Mouse (Mus musculus): ENCODE measurements around the gene Col25a1. TPM values are rescaled to one million over a fixed set of nuclear protein-coding genes. Genes with fewer than 3 reads are reported as not detected.

Col25a1 gene
- polyA plus RNA-seq, 1 experiment = not detected

DNA sequence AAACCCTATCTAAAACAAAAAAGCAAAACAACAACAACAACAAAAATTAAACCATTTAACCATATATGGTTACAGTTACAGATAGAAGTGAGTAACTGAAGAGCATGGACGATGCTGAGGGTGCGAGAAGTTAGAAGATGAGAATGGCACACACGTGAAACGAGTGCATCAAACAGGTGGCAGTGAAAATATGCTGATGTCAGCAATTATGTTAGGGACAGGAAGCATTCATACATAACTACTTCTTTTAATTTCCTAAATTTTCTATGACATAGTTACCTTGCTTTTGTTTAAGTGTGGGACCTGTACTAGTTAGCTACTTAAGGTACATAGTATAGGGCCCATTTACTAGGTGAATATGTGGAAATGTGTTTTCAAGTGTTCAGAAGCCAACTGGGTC lies 237.1 kb downstream of the Col25a1 start:
- Histone ChIP-seq H3K27ac (ENCODE audit: insufficient read depth, low read depth, low read length) (no peak overlapping the region), H3K4me1 (ENCODE audit: control insufficient read depth, insufficient read depth, low read length) (no peaks in the 10 kb centered on the region), H3K4me3 (ENCODE audit: insufficient read depth, low read depth, low read length) (no peak overlapping the region)
- 97% methylated on average over 4 of the region's 4 CpGs for WGBS
- TF ChIP-seq CTCF (IDR thresholded peaks at IDR 0.05; ENCODE audit: insufficient read depth, low read depth, low read length) (no peak), POLR2A (IDR thresholded peaks at IDR 0.05; ENCODE audit: insufficient read depth, low read depth, low read length) (no peak)

DNA sequence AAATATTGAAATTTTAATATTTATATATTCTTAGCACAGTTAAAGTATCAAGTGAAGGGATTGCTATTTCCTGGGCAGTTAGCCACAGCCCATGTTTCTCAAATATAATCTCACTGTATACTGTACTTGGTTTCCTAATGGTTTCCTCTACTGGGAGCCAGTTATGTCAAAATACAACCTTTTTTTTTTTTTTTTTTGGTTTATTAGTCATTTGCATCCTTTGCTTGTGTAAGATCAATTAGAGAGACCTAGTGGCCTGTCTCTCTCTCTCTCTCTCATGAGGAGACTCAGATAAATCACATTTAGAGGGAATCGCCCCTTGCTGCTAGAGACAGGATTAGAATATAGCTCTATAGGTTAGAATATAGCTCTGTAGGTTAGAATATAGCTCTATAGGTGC lies 237.8 kb downstream of the Col25a1 start:
- H3K4me3 ChIP-seq (ENCODE audit: insufficient read depth, low read depth, low read length) = no peak overlapping the region
- WGBS = 96% methylated on average over 1 of the region's 1 CpGs
- no peak overlapping the region for H3K27ac ChIP-seq (ENCODE audit: insufficient read depth, low read depth, low read length)
- TF ChIP-seq CTCF (IDR thresholded peaks at IDR 0.05; ENCODE audit: insufficient read depth, low read depth, low read length) (no peak), POLR2A (IDR thresholded peaks at IDR 0.05; ENCODE audit: insufficient read depth, low read depth, low read length) (no peak)
- H3K4me1 ChIP-seq (ENCODE audit: control insufficient read depth, insufficient read depth, low read length) = no peaks in the 10 kb centered on the region

DNA sequence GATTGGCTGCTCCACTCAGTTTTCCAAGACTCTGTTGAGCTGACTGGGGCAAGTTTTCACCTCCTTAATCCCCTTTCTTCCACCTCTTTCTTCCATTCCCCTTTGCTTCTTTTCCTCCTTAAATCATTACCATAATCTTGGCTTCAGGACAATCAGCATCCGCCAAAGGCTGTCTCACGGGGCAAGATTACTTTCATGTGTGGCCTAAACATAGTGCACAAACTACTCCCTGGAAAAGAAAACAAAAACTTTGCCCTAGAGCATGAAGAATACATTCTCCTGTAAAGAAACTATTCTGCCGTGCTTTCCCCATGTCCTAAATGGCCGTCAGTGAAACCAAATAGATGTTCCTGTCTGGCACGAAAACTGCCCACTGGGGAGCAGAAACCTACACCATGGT lies 238.9 kb downstream of the Col25a1 start:
- Histone ChIP-seq H3K27ac (ENCODE audit: insufficient read depth, low read depth, low read length) (no peak overlapping the region), H3K4me1 (ENCODE audit: control insufficient read depth, insufficient read depth, low read length) (no peaks in the 10 kb centered on the region), H3K4me3 (ENCODE audit: insufficient read depth, low read depth, low read length) (no peak overlapping the region)
- TF ChIP-seq CTCF (IDR thresholded peaks at IDR 0.05; ENCODE audit: insufficient read depth, low read depth, low read length) = no peak
- TF ChIP-seq POLR2A (IDR thresholded peaks at IDR 0.05; ENCODE audit: insufficient read depth, low read depth, low read length) = no peak
- 57% methylated on average over 5 of the region's 5 CpGs for WGBS

DNA sequence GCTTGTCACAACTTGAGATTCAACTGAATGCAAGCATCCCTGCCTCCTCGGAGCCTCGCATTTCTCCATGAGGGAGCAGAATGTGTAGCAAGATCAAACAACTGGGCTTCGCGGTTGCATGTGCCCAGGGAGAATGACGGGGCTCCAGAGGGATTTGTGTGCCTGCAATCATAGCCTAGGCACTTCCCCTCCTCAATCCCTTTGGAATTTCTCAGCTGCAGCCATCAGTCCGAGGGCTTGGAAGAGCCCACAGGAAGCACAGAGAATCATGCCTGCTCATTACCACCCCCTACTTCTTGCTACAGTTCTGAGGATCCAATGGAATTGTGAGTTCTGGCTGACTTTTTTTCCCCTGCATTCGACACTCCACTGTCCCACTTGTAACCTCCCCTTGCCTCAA lies 241.8 kb downstream of the Col25a1 start:
- TF ChIP-seq CTCF (IDR thresholded peaks at IDR 0.05; ENCODE audit: insufficient read depth, low read depth, low read length) (no peak), POLR2A (IDR thresholded peaks at IDR 0.05; ENCODE audit: insufficient read depth, low read depth, low read length) (no peak)
- no peak overlapping the region for H3K4me3 ChIP-seq (ENCODE audit: insufficient read depth, low read depth, low read length)
- WGBS = 49% methylated on average over 7 of the region's 7 CpGs
- H3K4me1 ChIP-seq (ENCODE audit: control insufficient read depth, insufficient read depth, low read length) = no peaks in the 10 kb centered on the region
- no peak overlapping the region for H3K27ac ChIP-seq (ENCODE audit: insufficient read depth, low read depth, low read length)

DNA sequence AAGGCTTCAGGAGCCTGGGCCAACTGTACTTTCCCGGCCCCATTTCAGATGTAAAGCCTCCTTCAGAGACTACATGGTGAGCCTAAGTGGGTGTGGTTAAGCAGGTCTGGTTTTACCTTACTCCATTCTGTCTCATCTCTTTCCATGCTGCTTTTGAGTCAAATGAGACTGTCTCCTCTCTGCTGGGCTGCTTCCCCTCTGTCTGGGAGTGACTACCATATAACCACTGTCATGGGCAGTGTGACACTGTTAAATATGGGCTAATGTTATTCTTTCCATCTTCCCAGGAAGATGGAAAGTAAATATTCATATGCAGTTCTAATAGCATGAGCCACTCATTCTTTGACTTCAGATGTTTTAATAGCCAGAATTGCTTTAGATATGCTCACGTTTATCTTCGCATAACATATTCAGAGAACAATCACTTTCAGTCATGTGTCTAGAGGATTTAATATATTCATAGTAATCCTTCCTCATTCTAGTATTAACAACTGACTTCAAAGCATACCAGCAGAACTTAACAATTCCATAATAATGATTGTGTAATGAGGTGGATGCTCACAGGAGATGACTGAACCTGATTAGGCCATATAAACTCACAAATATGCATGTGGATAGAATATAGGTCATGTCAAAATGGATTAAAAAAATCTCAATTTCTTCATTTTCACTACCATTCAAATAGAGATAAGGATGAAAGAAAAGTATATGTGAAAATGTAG lies 243.5 kb downstream of the Col25a1 start:
- no peaks in the 10 kb centered on the region for H3K4me1 ChIP-seq (ENCODE audit: control insufficient read depth, insufficient read depth, low read length)
- H3K4me3 ChIP-seq (ENCODE audit: insufficient read depth, low read depth, low read length) = no peak overlapping the region
- no peak overlapping the region for H3K27ac ChIP-seq (ENCODE audit: insufficient read depth, low read depth, low read length)
- 92% methylated on average over 3 of the region's 3 CpGs for WGBS
- TF ChIP-seq POLR2A (IDR thresholded peaks at IDR 0.05; ENCODE audit: insufficient read depth, low read depth, low read length) (no peak), CTCF (IDR thresholded peaks at IDR 0.05; ENCODE audit: insufficient read depth, low read depth, low read length) (no peak)

DNA sequence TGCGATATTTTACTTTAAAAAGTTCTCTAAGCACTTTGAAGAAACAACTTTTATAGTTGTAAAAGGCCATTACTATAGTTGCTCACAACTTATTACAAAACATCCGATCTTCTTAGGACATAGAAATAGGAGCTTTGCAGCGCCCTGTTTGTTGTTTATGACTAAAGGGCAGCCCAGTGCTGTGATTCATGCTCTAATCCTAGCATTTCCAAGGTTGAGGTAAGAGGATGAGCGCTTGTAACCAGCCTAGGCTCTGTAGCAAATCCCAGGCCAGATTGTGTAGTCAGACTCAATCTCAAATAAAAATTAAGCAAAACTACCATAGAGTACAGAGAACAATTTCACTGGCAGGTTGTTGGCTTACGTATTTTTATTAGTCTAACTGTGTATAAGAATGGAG lies 246.5 kb downstream of the Col25a1 start:
- WGBS = 92% methylated on average over 5 of the region's 5 CpGs
- H3K4me1 ChIP-seq (ENCODE audit: control insufficient read depth, insufficient read depth, low read length) = no peaks in the 10 kb centered on the region
- H3K27ac ChIP-seq (ENCODE audit: insufficient read depth, low read depth, low read length) = no peak overlapping the region
- TF ChIP-seq CTCF (IDR thresholded peaks at IDR 0.05; ENCODE audit: insufficient read depth, low read depth, low read length) (no peak), POLR2A (IDR thresholded peaks at IDR 0.05; ENCODE audit: insufficient read depth, low read depth, low read length) (no peak)
- no peak overlapping the region for H3K4me3 ChIP-seq (ENCODE audit: insufficient read depth, low read depth, low read length)

DNA sequence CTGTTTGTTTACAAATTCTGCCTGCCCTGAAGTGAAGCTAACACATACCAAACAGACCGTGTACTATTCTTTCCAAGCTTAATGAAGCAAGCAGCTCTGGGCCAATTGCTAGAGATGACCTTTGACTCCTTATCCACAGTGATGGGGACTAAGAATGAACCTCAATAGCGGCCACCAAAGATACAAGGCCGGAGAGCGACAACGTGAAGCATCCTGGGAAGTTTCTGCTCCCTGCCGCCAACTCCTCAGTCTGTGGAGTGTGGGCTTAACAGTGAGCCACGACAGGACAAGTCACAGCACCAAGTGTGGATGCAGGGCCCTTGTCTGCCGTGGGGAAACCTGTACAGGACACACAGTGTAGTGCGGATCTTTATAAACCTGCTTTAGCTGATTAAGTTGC lies 247.3 kb downstream of the Col25a1 start:
- TF ChIP-seq POLR2A (IDR thresholded peaks at IDR 0.05; ENCODE audit: insufficient read depth, low read depth, low read length) (no peak), CTCF (IDR thresholded peaks at IDR 0.05; ENCODE audit: insufficient read depth, low read depth, low read length) (no peak)
- Histone ChIP-seq H3K4me1 (ENCODE audit: control insufficient read depth, insufficient read depth, low read length) (no peaks in the 10 kb centered on the region), H3K4me3 (ENCODE audit: insufficient read depth, low read depth, low read length) (no peak overlapping the region), H3K27ac (ENCODE audit: insufficient read depth, low read depth, low read length) (no peak overlapping the region)
- WGBS = 66% methylated on average over 9 of the region's 9 CpGs

DNA sequence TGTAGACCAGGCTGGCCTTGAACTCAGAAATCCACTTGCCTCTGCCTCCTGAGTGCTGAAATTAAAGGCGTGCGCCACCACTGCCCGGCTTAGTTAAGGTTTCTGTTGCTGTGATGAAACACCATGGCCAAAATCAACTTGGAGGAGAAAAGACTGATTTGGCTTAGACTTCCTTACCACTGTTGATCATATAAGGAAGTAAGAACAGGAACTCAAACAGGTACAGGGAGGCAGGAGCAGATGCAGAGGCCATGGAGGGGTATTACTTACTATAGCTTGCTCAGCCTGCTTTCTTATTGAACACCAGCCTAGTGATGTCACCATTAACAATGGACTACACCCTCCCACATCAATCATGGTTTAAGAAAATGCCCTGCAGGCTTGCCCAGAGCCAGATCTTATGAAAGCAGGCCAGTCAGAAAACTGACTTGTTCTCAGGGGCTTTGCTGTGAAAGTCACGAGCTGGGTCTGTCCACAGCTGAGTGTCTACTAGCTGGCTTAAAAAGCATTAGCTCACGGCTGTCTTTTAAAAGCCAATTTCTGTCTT lies 249.1 kb downstream of the Col25a1 start:
- no peak overlapping the region for H3K27ac ChIP-seq (ENCODE audit: insufficient read depth, low read depth, low read length)
- no peaks in the 10 kb centered on the region for H3K4me1 ChIP-seq (ENCODE audit: control insufficient read depth, insufficient read depth, low read length)
- 88% methylated on average over 5 of the region's 5 CpGs for WGBS
- no peak overlapping the region for H3K4me3 ChIP-seq (ENCODE audit: insufficient read depth, low read depth, low read length)
- TF ChIP-seq CTCF (IDR thresholded peaks at IDR 0.05; ENCODE audit: insufficient read depth, low read depth, low read length) (no peak), POLR2A (IDR thresholded peaks at IDR 0.05; ENCODE audit: insufficient read depth, low read depth, low read length) (no peak)

DNA sequence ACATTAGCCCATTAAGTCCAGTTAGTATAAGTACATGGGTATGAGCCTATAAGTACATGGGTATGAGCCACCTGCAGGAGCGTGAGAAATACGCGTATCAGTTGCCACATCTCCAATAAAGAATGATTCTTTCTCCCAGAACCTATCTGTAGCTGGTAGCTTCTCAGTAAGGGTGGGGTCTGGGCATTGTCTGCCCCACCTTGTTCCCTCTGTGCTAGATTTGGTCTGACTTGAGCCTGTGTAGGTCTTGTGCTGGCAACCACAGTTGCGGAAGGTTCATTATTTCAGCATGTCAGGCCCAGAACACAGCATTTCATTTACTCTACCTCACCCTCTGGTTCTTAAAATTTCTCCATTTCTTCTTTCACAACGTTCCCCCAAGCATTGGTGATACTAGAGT lies 250.4 kb downstream of the Col25a1 start:
- Histone ChIP-seq H3K4me1 (ENCODE audit: control insufficient read depth, insufficient read depth, low read length) (no peaks in the 10 kb centered on the region), H3K4me3 (ENCODE audit: insufficient read depth, low read depth, low read length) (no peak overlapping the region), H3K27ac (ENCODE audit: insufficient read depth, low read depth, low read length) (no peak overlapping the region)
- TF ChIP-seq POLR2A (IDR thresholded peaks at IDR 0.05; ENCODE audit: insufficient read depth, low read depth, low read length) (no peak), CTCF (IDR thresholded peaks at IDR 0.05; ENCODE audit: insufficient read depth, low read depth, low read length) (no peak)
- WGBS = 93% methylated on average over 5 of the region's 5 CpGs

Measured in olfactory bulb, adult 2 months (tissue).